Mouse (Mus musculus): Measurements from ENCODE around the gene Tm9sf1.

The Tm9sf1 gene

DNA sequence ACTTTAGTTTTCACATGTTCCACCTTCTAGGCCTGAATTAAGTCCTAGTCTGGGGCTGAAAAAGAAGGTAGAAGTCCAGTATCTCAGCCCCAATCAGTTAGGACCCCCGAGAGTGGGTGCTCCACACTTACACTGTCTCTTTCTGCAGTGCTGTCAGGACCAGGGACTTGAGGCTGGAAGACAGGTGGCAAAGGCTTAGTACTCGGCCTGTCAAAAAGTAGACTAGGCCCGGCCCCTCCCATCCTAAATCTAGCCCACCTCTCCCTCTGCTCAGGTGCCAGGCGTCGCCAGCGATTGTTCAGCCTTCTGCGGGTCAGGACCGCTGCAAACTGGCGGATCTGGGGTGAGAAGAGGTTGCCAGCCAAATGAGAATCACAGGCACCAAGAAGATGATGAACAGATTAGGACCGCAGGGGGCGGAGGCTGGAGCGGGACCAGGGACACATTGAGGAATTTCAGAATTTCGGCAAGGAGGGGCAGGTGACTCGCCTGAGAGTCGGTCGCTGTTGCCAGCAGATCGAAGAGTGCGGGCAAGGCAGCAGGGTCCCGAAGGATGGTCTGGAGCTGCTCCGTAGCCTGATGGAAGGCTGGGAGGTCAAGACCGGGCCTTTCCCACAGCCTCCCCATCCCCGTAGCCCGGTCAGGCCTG is 8.6 kb downstream of the Tm9sf1 start:
- peak; percentile 47 for DNase-seq (ENCODE audit: low read depth, low spot score)

DNA sequence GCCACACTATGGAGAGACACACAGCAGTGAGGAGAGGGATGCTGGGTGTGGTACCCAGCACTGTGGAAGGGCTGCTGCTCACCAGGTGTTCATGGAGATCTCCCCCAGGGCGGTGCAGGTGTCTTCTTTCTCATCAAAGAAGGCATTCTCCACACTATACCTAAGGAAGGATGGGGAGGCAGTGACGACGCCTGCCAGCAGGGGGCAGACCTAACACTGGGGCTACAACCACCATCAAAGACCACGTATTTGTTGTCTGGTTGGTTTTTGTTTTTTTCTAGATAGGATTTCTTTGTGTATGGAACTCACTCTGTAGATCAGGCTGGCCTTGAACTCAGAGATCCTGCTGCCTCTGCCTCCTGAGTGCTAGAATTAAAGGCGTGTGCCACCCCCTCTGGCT is 14.3 kb downstream of the Tm9sf1 start:
- DNase-seq (ENCODE audit: low read depth, low spot score) = peak; percentile 56

GRCm38 (mm10) chr14:55628077-55628827 is 15.4 kb downstream of the Tm9sf1 start:
- DNase-seq (ENCODE audit: low read depth, low spot score) = no peak

DNA sequence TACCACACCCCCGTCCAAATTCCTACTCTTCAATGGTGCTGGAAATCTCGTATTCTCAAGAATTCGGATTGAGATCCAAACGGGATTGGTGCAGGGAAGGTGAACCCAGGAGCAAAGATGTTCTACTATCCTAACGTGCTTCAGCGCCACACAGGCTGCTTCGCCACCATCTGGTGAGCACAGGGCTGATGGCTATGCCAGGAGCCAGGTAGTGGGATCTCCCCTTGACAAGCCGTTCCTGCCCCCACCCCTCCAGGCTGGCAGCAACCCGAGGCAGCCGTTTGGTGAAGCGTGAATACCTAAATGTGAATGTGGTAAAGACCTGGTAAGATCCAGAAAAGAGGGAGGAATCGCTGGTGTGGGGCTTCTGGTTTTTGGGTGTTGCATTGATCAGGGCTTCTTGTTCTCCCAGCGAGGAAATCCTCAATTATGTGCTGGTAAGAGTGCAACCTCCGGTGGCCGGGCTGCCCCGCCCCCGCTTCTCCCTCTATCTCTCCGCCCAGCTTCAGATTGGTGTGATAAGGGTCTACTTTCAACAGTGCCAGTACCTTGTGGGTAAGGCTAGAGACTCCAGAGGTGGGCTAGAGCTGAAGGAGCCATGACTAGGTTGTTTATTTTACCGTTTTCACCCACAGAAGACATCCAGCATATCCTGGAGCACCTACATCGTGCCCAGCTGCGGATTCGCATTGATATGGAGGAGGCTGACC is 25.0 kb downstream of the Tm9sf1 start:
- DNase-seq (ENCODE audit: low read depth, low spot score) = no peak

DNA sequence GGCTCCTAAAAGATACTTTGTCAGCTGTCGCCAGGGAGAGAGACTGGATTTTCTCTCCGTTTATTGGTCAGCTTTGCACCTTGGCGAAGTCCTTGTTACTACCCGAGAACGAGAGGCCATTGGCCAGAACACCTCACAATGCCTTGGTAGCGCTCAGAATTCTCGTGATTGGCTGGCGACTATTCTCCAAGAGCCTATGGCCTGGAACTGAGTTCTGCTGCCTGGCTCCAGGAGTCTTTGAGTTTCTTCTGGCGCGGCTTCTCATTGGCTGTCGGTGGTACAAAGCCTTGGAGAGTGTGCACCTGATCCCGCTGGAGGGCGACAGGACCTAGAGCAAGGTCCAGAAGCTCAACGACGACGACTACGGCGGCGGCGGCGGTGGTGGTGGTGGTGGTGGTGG is 25.8 kb downstream of the Tm9sf1 start, which contains the start of gene Rec8:
Rec8 (plus strand) TSS at position 216 of the 400 bp plus-strand sequence.
- DNase-seq (ENCODE audit: low read depth, low spot score) = no peak

DNA sequence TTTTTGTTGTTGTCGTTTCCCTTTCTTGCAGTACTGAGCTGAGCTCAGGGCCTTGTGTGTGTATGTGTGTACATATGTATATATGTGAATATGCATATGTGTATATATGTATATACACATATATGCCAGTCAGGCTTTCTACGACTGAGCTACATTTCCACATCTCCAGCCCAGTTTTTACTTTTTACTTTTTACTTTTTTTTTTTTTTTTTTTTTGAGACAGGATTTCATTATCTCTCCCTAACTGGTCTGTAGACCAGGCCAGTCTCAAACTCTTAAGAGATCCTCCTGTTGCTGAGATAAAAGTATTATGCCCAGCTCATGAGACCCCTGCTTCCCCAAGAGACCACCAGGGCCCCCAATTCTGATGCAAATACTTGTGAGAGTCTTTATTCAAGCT is 26.8 kb downstream of the Tm9sf1 start:
- no peak for DNase-seq (ENCODE audit: low read depth, low spot score)

GRCm38 (mm10) chr14:55615876-55616275 is 27.7 kb downstream of the Tm9sf1 start:
- DNase-seq (ENCODE audit: low read depth, low spot score) = no peak

- DNase-seq (ENCODE audit: low read depth, low spot score) = no peak
Observed at GRCm38 (mm10) chr14:55614565-55615178, 28.9 kb downstream of the Tm9sf1 start.

DNA sequence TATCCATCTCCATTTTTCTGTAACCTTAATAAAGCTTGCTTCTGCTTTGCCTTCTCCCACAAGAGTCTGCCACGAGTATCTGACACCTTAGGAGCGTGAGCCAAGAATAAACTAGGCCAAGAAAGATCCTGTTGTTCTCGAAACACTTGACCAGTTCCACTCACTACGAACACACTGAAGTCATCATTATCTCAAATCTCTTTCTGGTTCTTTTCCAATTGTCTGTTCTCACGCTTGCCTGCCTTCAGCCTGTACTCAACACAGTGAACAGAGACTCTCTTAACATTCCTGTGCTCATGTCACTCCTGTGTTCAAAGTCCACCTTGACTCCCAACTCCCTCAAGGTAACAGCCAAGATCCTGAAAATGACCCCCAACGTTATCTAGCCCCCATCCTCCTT is 30.3 kb downstream of the Tm9sf1 start:
- DNase-seq (ENCODE audit: low read depth, low spot score) = no peak

- DNase-seq (ENCODE audit: low read depth, low spot score) = no peak
Observed at GRCm38 (mm10) chr14:55608339-55608738, 35.3 kb downstream of the Tm9sf1 start.

DNA sequence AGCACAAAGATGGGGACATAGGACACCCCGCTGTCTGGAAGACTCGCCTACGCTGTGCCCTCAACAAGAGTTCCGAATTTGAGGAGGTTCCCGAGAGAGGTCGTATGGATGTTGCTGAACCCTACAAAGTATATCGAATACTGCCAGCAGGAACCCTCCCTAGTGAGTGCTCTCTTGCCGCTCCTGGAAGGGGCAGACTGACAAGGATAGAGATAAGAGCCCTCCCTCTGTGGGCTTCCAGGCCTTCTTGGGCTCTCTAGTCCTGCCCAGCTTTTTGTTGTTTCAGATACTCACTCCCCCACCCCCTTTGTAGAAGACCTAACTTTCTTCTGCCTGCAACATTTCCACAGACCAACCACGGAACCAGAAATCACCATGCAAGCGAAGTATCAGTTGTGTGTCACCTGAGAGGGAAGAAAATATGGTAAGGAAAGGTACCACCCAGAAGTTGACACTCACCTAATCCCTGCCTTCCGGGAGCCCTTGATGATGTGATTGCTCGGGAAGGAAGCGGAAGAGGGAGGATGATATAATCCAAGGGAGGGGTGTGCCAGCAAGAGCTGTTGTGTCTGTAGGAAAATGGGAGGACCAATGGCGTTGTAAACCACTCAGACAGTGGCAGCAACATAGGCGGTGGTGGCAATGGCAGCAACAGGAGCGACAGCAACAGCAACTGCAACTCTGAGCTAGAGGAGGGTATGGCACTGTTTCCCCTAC is 37.7 kb downstream of the Tm9sf1 start:
- DNase-seq (ENCODE audit: low read depth, low spot score) = no peak

DNA sequence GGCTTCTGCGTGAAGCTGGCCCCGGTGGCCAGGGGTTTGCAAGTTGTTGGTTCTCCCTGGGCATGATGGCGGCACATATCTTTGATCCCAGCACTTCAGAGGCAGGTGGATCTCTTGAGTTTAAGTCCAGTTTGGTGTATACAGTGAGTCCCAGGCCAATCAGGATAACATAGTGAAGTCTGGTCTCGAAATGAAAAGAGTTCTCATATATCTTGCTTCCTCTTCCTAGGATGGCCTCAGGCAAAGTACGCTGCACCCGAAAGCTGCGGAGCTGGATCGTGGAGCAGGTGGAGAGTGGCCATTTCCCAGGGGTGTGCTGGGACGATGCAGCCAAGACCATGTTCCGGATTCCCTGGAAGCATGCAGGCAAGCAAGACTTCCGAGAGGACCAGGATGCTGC is 38.8 kb downstream of the Tm9sf1 start:
- no peak for DNase-seq (ENCODE audit: low read depth, low spot score)

- peak; percentile 94 for DNase-seq (ENCODE audit: low read depth, low spot score)
Observed at GRCm38 (mm10) chr14:55603633-55604576, 39.7 kb downstream of the Tm9sf1 start.

DNA sequence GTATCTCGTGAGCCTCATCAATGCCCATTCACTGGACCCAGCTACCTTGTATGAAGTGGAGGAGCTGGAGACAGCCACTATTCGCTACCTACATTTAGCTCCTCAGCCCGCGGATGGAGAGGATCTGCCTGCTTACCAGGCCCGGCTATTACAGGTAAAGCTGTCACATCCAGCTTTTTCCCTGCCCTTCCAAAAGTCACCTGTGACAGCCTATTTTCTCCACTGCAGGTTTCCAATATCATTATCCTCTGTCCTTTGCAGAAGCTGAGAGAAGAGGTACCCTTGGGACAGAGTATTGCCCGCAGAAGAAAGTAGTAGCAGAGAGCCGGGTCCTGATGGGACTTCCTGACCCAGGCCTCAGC is 40.4 kb downstream of the Tm9sf1 start, which contains the start of gene Irf9:
Irf9 (plus strand) TSS at position 301 of the 362 bp plus-strand sequence.
- DNase-seq (ENCODE audit: low read depth, low spot score) = no peak

GRCm38 (mm10) chr14:55598521-55599390 is 44.9 kb downstream of the Tm9sf1 start:
- no peak for DNase-seq (ENCODE audit: low read depth, low spot score)

GRCm38 (mm10) chr14:55596036-55596690 is 47.4 kb downstream of the Tm9sf1 start:
- DNase-seq (ENCODE audit: low read depth, low spot score) = no peak

DNA sequence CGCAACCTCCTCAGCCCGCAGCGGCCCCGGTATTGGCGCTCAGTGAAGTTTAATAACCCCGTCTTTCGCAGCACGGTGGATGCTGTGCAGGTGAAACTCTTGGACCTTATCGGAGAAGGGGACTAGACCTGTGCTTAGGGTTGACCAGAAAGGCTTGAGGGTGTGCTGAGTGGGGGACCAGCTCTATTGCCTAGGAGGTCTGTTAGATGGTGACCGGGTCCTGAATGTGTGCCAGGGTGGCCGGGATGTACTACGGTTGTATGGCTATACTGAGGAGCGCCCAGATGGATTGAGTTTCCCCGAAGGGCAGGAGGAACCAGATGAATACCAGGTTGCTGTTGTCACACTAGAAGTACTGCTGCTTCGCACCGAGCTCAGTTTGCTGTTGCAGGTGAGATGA is 51.4 kb downstream of the Tm9sf1 start:
- peak; percentile 50 for DNase-seq (ENCODE audit: low read depth, low spot score)

DNA sequence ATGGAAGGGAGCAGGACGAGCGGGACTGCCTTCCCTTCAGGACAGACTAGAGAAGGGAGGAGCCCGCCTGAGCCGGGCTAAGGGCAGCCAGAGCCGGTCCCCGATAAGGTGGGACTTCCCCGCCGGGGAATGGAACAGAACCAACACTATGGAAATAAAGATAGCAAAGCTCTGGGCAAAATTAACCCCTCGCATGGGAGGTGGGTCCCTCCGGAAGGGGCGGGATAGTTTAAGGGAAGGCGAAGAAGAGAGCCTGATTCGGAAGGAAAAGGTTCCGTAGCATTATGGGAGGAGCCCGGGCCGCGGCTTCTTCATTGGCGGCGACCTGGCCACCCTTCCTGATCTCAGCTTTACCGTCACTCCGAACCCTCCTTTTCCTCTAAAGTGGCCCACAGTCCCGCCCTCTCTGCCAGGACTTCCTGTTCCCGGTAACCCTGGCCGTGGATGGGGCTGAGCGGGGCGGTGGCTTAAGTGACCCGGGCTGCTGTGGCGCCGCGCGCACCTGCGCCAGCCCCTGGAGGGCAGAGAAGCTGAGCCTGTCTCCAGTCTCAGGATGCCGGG is 52.2 kb downstream of the Tm9sf1 start, which contains the start of gene Rnf31:
Rnf31 (plus strand) TSS at position 378 of the 561 bp plus-strand sequence.
- DNase-seq (ENCODE audit: low read depth, low spot score) = peak; percentile 96

All from A20 (cell line).